In genomic region chr12:76372046-76372445, GRCm38 (mm10) we compare ENCODE assay signal across 8 mouse cellular contexts. TPM values are rescaled to one million over a fixed set of nuclear protein-coding genes. Genes with fewer than 3 reads are reported as not detected.
DNase-seq lines count a peak whose midpoint lies in the region; ATAC-seq and TF ChIP-seq lines count a peak whose summit lies in the region.
"Had no signal": no experiment of that assay in that cellular context is flagged by ENCODE, and none has a peak within 500 bp of the region (broad histone marks: within the 10 kb centered on the region; RNA-seq: fewer than 3 reads in every experiment).

No protein-coding gene starts in this region.

- H3K4me1 ChIP-seq in thymus, adult 2 months (replicated peaks; ENCODE audit: control insufficient read depth, insufficient read depth, low read length), result peaks cover 22% of the 10 kb centered on the region
- H3K4me1 ChIP-seq in forebrain, embryonic 14.5 days (ENCODE audit: control insufficient read depth, insufficient read depth, low read length), result peaks cover 25% of the 10 kb centered on the region
- peaks cover 74% of the 10 kb centered on the region for H3K4me1 ChIP-seq in liver, embryonic 12.5 days

- H3K4me3 ChIP-seq in thymus, adult 2 months (ENCODE audit: control insufficient read depth, insufficient read depth, low read length), result peak overlapping the region; percentile 20; the same call in 1 of the 2 replicates
- peak overlapping the region; percentile 90 for H3K4me3 ChIP-seq in forebrain, embryonic 14.5 days (ENCODE audit: low read depth, low read length)
- peak overlapping the region; percentile 96 for H3K4me3 ChIP-seq in liver, embryonic 12.5 days

- ATAC-seq in forebrain, embryonic 14.5 days, result no peak
- ATAC-seq in liver, embryonic 12.5 days, result no peak
- ATAC-seq in cerebellum, adult (ENCODE audit: insufficient number of reproducible peaks, low FRiP score, low TSS enrichment), result no peak

- TF ChIP-seq POLR2A in thymus, adult 2 months (IDR thresholded peaks at IDR 0.05; ENCODE audit: control insufficient read depth, extremely low read depth, insufficient read depth, low read length, poor library complexity), result no peak

- TF ChIP-seq CTCF in thymus, adult 2 months (IDR thresholded peaks at IDR 0.05; ENCODE audit: borderline replicate concordance, control insufficient read depth, extremely low read depth, insufficient read depth, low read length, poor library complexity), result no peak

- no peak for DNase-seq in thymus, adult 2 months
- DNase-seq in thymus, postnatal 14 days, result no peak
- DNase-seq in forebrain, embryonic 14.5 days (ENCODE audit: low spot score), result no peak
- DNase-seq in urinary bladder, postnatal 36 days (ENCODE audit: low spot score in 2 of 2), result no peak
- no peak for DNase-seq in right cerebral cortex, postnatal 4 days
- DNase-seq: cerebellum, adult 11 months had no signal

- H3K27me3 ChIP-seq in thymus, adult 2 months (ENCODE audit: control insufficient read depth, insufficient read depth, low read length), result no peaks in the 10 kb centered on the region
- H3K27me3 ChIP-seq in forebrain, embryonic 14.5 days (replicated peaks; ENCODE audit: control insufficient read depth, insufficient read depth, low read length), result no peaks in the 10 kb centered on the region
- H3K27me3 ChIP-seq in liver, embryonic 12.5 days (replicated peaks), result no peaks in the 10 kb centered on the region

- 14% methylated on average over 7 of the region's 7 CpGs for WGBS in thymus, adult 2 months
- 39% methylated on average over 7 of the region's 7 CpGs for whole genome bisulfite sequencing in forebrain, embryonic 14.5 days
- 22% methylated on average over 7 of the region's 7 CpGs for WGBS in liver, embryonic 12.5 days (ENCODE audit: insufficient replicate concordance)

- H3K9me3 ChIP-seq in forebrain, embryonic 14.5 days (replicated peaks; ENCODE audit: control insufficient read depth, low read length), result no peaks in the 10 kb centered on the region
- no peaks in the 10 kb centered on the region for H3K9me3 ChIP-seq in liver, embryonic 12.5 days (replicated peaks)

- peak overlapping the region; percentile 98; the same call in 1 of the 2 replicates for H3K9ac ChIP-seq in forebrain, embryonic 14.5 days (ENCODE audit: low read length)
- peak overlapping the region; percentile 99 for H3K9ac ChIP-seq in liver, embryonic 12.5 days

- no peak overlapping the region for H3K27ac ChIP-seq in thymus, adult 2 months (ENCODE audit: control insufficient read depth, insufficient read depth, low read length)
- no peak overlapping the region for H3K27ac ChIP-seq in forebrain, embryonic 14.5 days (ENCODE audit: low read depth, low read length)
- peak overlapping the region; percentile 99 for H3K27ac ChIP-seq in liver, embryonic 12.5 days

- no peaks in the 10 kb centered on the region for H3K36me3 ChIP-seq in thymus, adult 2 months (ENCODE audit: control insufficient read depth, insufficient read depth, low read length)
- H3K36me3 ChIP-seq in forebrain, embryonic 14.5 days (ENCODE audit: control insufficient read depth, insufficient read depth, low read length), result no peaks in the 10 kb centered on the region
- H3K36me3 ChIP-seq in liver, embryonic 12.5 days, result 0 out of 2 replicates have a peak, but pooled peaks cover 6% of the 10 kb centered on the region

- H3K4me2 ChIP-seq in forebrain, embryonic 14.5 days (ENCODE audit: low read length), result peak overlapping the region; percentile 80
- peak overlapping the region; percentile 94 for H3K4me2 ChIP-seq in liver, embryonic 12.5 days

RNA-seq across cellular contexts. Expression of gene Zbtb1, which starts 2.0 kb away (rescaled TPM):
- 7.2 and 8.0 TPM in 2 replicates for polyA plus RNA-seq in thymus, adult 2 months (2012; rRNA removed)
- polyA plus RNA-seq in forebrain, embryonic 14.5 days (2014; fragmentation: Nextera tagmentation; extraction: Ambion mirVana), result 4.2 and 5.7 TPM in 2 replicates
- polyA plus RNA-seq in liver, embryonic 12.5 days (2016; fragmentation: Nextera tagmentation; extraction: Ambion mirVana), result 7.3 and 8.2 TPM in 2 replicates

RNA-seq across cellular contexts. Expression of gene Zbtb25, which starts 2.6 kb away (rescaled TPM):
- 22.1 and 28.7 TPM in 2 replicates for polyA plus RNA-seq in thymus, adult 2 months (2012; rRNA removed)
- polyA plus RNA-seq in forebrain, embryonic 14.5 days (2014; fragmentation: Nextera tagmentation; extraction: Ambion mirVana), result 19.7 and 20.3 TPM in 2 replicates
- 10.3 and 10.8 TPM in 2 replicates for polyA plus RNA-seq in liver, embryonic 12.5 days (2016; fragmentation: Nextera tagmentation; extraction: Ambion mirVana)

RNA-seq across cellular contexts. Expression of gene Hspa2, which starts 31.9 kb away (rescaled TPM):
- 5.1 and 6.0 TPM in 2 replicates for polyA plus RNA-seq in thymus, adult 2 months (2012; rRNA removed)
- polyA plus RNA-seq in forebrain, embryonic 14.5 days (2014; fragmentation: Nextera tagmentation; extraction: Ambion mirVana), result 4.5 and 5.5 TPM in 2 replicates
- 2.1 and 2.9 TPM in 2 replicates for polyA plus RNA-seq in liver, embryonic 12.5 days (2016; fragmentation: Nextera tagmentation; extraction: Ambion mirVana)

RNA-seq across cellular contexts. Expression of gene Ppp1r36, which starts 45.3 kb away (rescaled TPM):
- not detected in 2 replicates for polyA plus RNA-seq in thymus, adult 2 months (2012; rRNA removed)
- polyA plus RNA-seq in forebrain, embryonic 14.5 days (2014; fragmentation: Nextera tagmentation; extraction: Ambion mirVana), result 0.77 and 1.2 TPM in 2 replicates
- 0.18 and 0.29 TPM in 2 replicates for polyA plus RNA-seq in liver, embryonic 12.5 days (2016; fragmentation: Nextera tagmentation; extraction: Ambion mirVana)

RNA-seq across cellular contexts. Expression of gene Akap5, which starts 47.4 kb away (rescaled TPM):
- 0.08 and 0.16 TPM in 2 replicates for polyA plus RNA-seq in thymus, adult 2 months (2012; rRNA removed)
- polyA plus RNA-seq in forebrain, embryonic 14.5 days (2014; fragmentation: Nextera tagmentation; extraction: Ambion mirVana), result 3.0 and 4.4 TPM in 2 replicates
- 0.98 and 1.0 TPM in 2 replicates for polyA plus RNA-seq in liver, embryonic 12.5 days (2016; fragmentation: Nextera tagmentation; extraction: Ambion mirVana)

Comparison
In these comparisons a context has a peak if more than half of its experiments do, and no peak if none do; other contexts are left out.
1. H3K4me3 ChIP-seq: peak in every context shown above with its lines; median percentile 96 in liver, embryonic 12.5 days; 90 in forebrain, embryonic 14.5 days; 20 in thymus, adult 2 months.